Comparison of ENCODE assay signal across 8 mouse cellular contexts in genomic region chr11:98974871-98975719, GRCm38 (mm10). TPM values are rescaled to one million over a fixed set of nuclear protein-coding genes. Genes with fewer than 3 reads are reported as not detected.
DNase-seq lines count a peak whose midpoint lies in the region; ATAC-seq and TF ChIP-seq lines count a peak whose summit lies in the region.

No protein-coding gene starts in this region.

- peaks cover 11% of the 10 kb centered on the region for H3K27me3 ChIP-seq in hindbrain, embryonic 10.5 days (ENCODE audit: insufficient read depth, poor library complexity, severe bottlenecking)
- no peaks in the 10 kb centered on the region for H3K27me3 ChIP-seq in hindbrain, embryonic 16.5 days (replicated peaks; ENCODE audit: control insufficient read depth, insufficient read depth, low read length)
- H3K27me3 ChIP-seq in E14TG2a.4 (ENCODE audit: insufficient read depth, low read length), result peaks cover 22% of the 10 kb centered on the region
- H3K27me3 ChIP-seq in stomach, postnatal 0 days (ENCODE audit: control insufficient read depth, insufficient read depth, low read length), result no peaks in the 10 kb centered on the region

- ATAC-seq in hindbrain, embryonic 16.5 days, result no peak
- ATAC-seq in stomach, postnatal 0 days (ENCODE audit: low FRiP score, low TSS enrichment), result peak; percentile 36; the same call in 1 of the 2 replicates

- no peak overlapping the region for H3K27ac ChIP-seq in hindbrain, embryonic 10.5 days
- no peak overlapping the region for H3K27ac ChIP-seq in hindbrain, embryonic 16.5 days (ENCODE audit: low read depth, low read length)
- no peak overlapping the region for H3K27ac ChIP-seq in stomach, postnatal 0 days (replicated peaks)

- TF ChIP-seq EP300 in stomach, postnatal 0 days (optimal IDR thresholded peaks at IDR 0.05), result no peak

- H3K9me3 ChIP-seq in hindbrain, embryonic 10.5 days, result no peaks in the 10 kb centered on the region
- no peaks in the 10 kb centered on the region for H3K9me3 ChIP-seq in hindbrain, embryonic 16.5 days (ENCODE audit: control insufficient read depth, low read length)
- H3K9me3 ChIP-seq in E14TG2a.4 (ENCODE audit: low read length), result no peaks in the 10 kb centered on the region
- no peaks in the 10 kb centered on the region for H3K9me3 ChIP-seq in stomach, postnatal 0 days (ENCODE audit: control insufficient read depth, low read length)

- peak; percentile 77 for TF ChIP-seq CTCF in E14TG2a.4 (conservative IDR thresholded peaks at IDR 0.05; ENCODE audit: low read length)
- peak; percentile 85 for TF ChIP-seq CTCF in stomach, postnatal 0 days (IDR thresholded peaks at IDR 0.05; ENCODE audit: low read depth)

- H3K4me3 ChIP-seq in hindbrain, embryonic 10.5 days, result no peak overlapping the region
- no peak overlapping the region for H3K4me3 ChIP-seq in hindbrain, embryonic 16.5 days (ENCODE audit: low read length)
- no peak overlapping the region for H3K4me3 ChIP-seq in E14TG2a.4 (replicated peaks; ENCODE audit: low read length)
- no peak overlapping the region for H3K4me3 ChIP-seq in stomach, postnatal 0 days (ENCODE audit: low read depth, low read length)

- peak; percentile 67 for DNase-seq in hindbrain, embryonic 10.5 days (ENCODE audit: low spot score)
- DNase-seq in cerebellum, adult 11-12 months, result peak; percentile 76
- DNase-seq in forelimb bud, embryonic 11.5 days (ENCODE audit: low read depth, low spot score), result peak; percentile 67
- peak; percentile 76 to 77 for DNase-seq in layer of hippocampus, postnatal 36 days
- peak; percentile 73 for DNase-seq in mesoderm, embryonic 11.5 days (ENCODE audit: low read depth, low spot score)
- peak; percentile 78 for DNase-seq in stomach, postnatal 0 days (ENCODE audit: low spot score)

- peaks cover 52% of the 10 kb centered on the region for H3K36me3 ChIP-seq in hindbrain, embryonic 10.5 days
- H3K36me3 ChIP-seq in hindbrain, embryonic 16.5 days (ENCODE audit: control insufficient read depth, insufficient read depth, low read length), result 0 out of 2 replicates have a peak, but pooled peaks cover 3% of the 10 kb centered on the region
- peaks cover 49% of the 10 kb centered on the region for H3K36me3 ChIP-seq in E14TG2a.4 (ENCODE audit: insufficient read depth, low read length)
- H3K36me3 ChIP-seq in stomach, postnatal 0 days (ENCODE audit: control insufficient read depth, insufficient read depth, low read length), result peaks cover 24% of the 10 kb centered on the region

- H3K4me1 ChIP-seq in hindbrain, embryonic 10.5 days (replicated peaks), result peaks cover 43% of the 10 kb centered on the region
- H3K4me1 ChIP-seq in hindbrain, embryonic 16.5 days (ENCODE audit: control insufficient read depth, insufficient read depth, low read depth, low read length), result peaks cover 15% of the 10 kb centered on the region
- H3K4me1 ChIP-seq in E14TG2a.4 (replicated peaks; ENCODE audit: low read depth, low read length), result peaks cover 70% of the 10 kb centered on the region
- H3K4me1 ChIP-seq in stomach, postnatal 0 days (replicated peaks; ENCODE audit: control insufficient read depth, insufficient read depth), result no peaks in the 10 kb centered on the region

- H3K4me2 ChIP-seq in hindbrain, embryonic 16.5 days (ENCODE audit: low read length), result no peak overlapping the region
- no peak overlapping the region for H3K4me2 ChIP-seq in stomach, postnatal 0 days (replicated peaks; ENCODE audit: low read depth)

- WGBS in hindbrain, embryonic 10.5 days, result 56% methylated on average over 5 of the region's 5 CpGs
- 44% methylated on average over 5 of the region's 5 CpGs for WGBS in hindbrain, embryonic 16.5 days
- 52% methylated on average over 5 of the region's 5 CpGs for WGBS in stomach, postnatal 0 days

- no peak overlapping the region for H3K9ac ChIP-seq in hindbrain, embryonic 16.5 days (ENCODE audit: low read depth, low read length)
- no peak overlapping the region for H3K9ac ChIP-seq in stomach, postnatal 0 days (ENCODE audit: low read length)

RNA-seq across cellular contexts. Expression of gene Gjd3, which starts 7.7 kb away (rescaled TPM):
- polyA plus RNA-seq in hindbrain, embryonic 10.5 days (2016; fragmentation: Nextera tagmentation; extraction: Ambion mirVana), result 0.44 TPM in 1 of 2 replicates, not detected in the other
- polyA plus RNA-seq in hindbrain, embryonic 16.5 days (2015; fragmentation: Nextera tagmentation; extraction: Ambion mirVana), result 2.0 and 3.0 TPM in 2 replicates
- total RNA-seq in layer of hippocampus, postnatal 36 days (2021), result 1 to 10 TPM in 1 of 2 experiments, under 1 TPM in 1; 0.96 to 1.1 TPM
- 1.9 and 2.1 TPM in 2 replicates for polyA plus RNA-seq in stomach, postnatal 0 days (2015; fragmentation: Nextera tagmentation; extraction: Ambion mirVana)

RNA-seq across cellular contexts. Expression of gene Rara, which starts 47.5 kb away (rescaled TPM):
- 28.4 and 53.7 TPM in 2 replicates for polyA plus RNA-seq in hindbrain, embryonic 10.5 days (2016; fragmentation: Nextera tagmentation; extraction: Ambion mirVana)
- polyA plus RNA-seq in hindbrain, embryonic 16.5 days (2015; fragmentation: Nextera tagmentation; extraction: Ambion mirVana), result 12.1 and 16.7 TPM in 2 replicates
- 10 to 100 TPM; 18.5 to 18.7 TPM for total RNA-seq in layer of hippocampus, postnatal 36 days (2021)
- 20.1 and 25.9 TPM in 2 replicates for polyA plus RNA-seq in stomach, postnatal 0 days (2015; fragmentation: Nextera tagmentation; extraction: Ambion mirVana)

RNA-seq across cellular contexts. Expression of gene Top2a, which starts 48.9 kb away (rescaled TPM):
- 225 and 320 TPM in 2 replicates for polyA plus RNA-seq in hindbrain, embryonic 10.5 days (2016; fragmentation: Nextera tagmentation; extraction: Ambion mirVana)
- polyA plus RNA-seq in hindbrain, embryonic 16.5 days (2015; fragmentation: Nextera tagmentation; extraction: Ambion mirVana), result 33.1 and 44.9 TPM in 2 replicates
- total RNA-seq in layer of hippocampus, postnatal 36 days (2021), result 1 to 10 TPM; 2.7 to 3.3 TPM
- polyA plus RNA-seq in stomach, postnatal 0 days (2015; fragmentation: Nextera tagmentation; extraction: Ambion mirVana), result 31.6 and 44.5 TPM in 2 replicates
